Mouse (Mus musculus) left cerebral cortex, adult 2 months (tissue): ENCODE results near the gene Tsc22d1. TPM values are rescaled to one million over a fixed set of nuclear protein-coding genes. Genes with fewer than 3 reads are reported as not detected.

Experiments used
- DNase-seq, 2 experiments: peaks; one replicate each; pipeline ENCODE4 v3.0.0; 2021 to 2022; ENCODE audit warnings: low spot score in 2 of 2, mixed read lengths in 1 of 2; ENCODE audit errors: extremely low spot score in 1 of 2
- H3K27ac ChIP-seq: fragments of 200-600 bp; 2 replicates; pipeline ENCODE4 v1.8.1; 2022
- H3K4me3 ChIP-seq: fragments of 200-600 bp; 2 replicates; pipeline ENCODE4 v1.8.1; 2022
- CTCF ChIP-seq: fragments of 200-600 bp; IDR thresholded peaks from 2 replicates; pipeline ENCODE4 v1.8.1; 2022; ENCODE audit warnings: antibody characterized with exemption, mild to moderate bottlenecking, moderate library complexity
- intact Hi-C: fragments of 180-260 bp; cut with DNase I; formaldehyde crosslinking; loops from one replicate; pipeline ENCODE4 v1.15.1; 2025
- total RNA-seq, 2 experiments: library from RNA; stranded (reverse); gene quantifications; 2 replicates each; pipeline ENCODE4 v1.2.3; 2021

Gene Tsc22d1
- total RNA-seq, 2 experiments from 2014 or later, result 593 to 598 TPM

DNA sequence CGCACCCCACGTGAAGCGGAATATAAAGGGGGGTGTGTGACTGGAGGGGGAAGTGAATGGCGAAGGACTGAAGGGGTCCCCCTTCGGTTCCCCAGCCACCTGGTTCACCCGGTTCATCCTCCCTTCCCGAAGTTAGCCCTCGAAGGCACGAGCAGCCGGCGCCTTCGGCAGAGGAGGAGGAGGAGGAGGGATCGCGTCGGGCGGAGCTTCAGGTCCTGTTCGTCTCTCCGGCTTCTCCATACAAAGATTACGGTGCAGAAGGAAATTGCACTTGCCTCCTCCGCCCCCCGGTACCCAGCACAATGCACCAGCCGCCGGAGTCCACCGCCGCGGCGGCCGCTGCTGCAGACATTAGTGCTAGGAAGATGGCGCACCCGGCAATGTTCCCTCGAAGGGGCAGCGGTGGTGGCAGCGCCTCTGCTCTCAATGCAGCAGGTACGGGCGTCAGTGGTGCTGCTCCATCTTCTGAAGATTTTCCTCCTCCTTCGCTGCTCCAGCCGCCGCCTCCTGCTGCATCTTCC is 1.1 kb downstream of the Tsc22d1 start:
- DNase-seq, result peak; percentile 60 to 63
- peak overlapping the region; percentile 66 for H3K4me3 ChIP-seq
- no peak for TF ChIP-seq CTCF
- intact Hi-C loops, result loop anchor here (2.0 to 10.0 kb wide), 4 partner anchors 57 to 571 kb away; partner anchors contain the start of gene Tpt1
- H3K27ac ChIP-seq, result peak overlapping the region; percentile 96

DNA sequence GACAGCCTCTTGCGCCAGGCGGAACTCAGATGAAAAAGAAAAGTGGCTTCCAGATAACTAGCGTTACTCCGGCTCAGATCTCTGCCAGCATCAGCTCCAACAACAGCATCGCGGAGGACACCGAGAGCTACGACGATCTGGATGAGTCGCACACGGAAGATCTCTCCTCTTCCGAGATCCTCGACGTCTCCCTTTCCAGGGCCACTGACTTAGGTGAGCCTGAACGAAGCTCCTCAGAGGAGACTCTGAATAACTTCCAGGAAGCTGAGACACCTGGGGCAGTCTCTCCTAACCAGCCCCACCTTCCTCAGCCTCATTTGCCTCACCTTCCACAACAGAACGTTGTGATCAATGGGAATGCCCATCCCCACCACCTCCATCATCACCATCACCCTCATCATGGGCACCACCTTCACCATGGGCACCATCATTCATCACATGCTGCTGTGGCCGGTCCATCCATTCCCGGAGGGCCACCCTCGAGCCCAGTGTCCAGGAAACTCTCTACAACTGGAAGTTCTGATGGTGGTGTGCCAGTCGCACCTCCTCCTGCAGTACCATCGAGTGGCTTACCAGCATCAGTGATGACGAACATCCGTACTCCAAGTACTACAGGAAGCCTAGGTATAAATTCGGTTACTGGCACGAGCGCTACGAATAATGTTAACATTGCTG is 1.7 kb downstream of the Tsc22d1 start:
- no peak; the same call in 1 of the 2 replicates for TF ChIP-seq CTCF
- no peak for DNase-seq
- Histone ChIP-seq H3K27ac (peak overlapping the region; percentile 96), H3K4me3 (peak overlapping the region; percentile 66)
- intact Hi-C loops, result loop anchor here (2.0 to 10.0 kb wide), 4 partner anchors 56 to 572 kb away; partner anchors contain the start of gene Tpt1

DNA sequence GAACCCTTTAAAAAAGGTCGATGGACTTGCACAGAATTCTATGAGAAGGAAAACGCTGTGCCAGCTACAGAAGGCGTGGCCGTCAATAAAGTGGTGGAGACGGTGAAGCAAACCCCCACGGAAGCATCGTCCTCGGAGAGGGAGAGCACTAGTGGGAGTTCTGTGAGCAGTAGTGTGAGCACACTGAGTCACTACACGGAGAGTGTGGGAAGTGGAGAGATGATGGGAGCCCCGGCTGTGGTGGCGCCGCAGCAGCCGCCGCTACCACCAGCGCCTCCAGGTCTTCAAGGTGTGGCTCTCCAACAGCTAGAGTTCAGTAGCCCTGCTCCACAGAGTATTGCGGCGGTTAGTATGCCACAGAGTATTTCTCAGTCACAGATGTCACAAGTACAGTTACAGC is 2.6 kb downstream of the Tsc22d1 start:
- DNase-seq, result peak; percentile 43 to 44
- Histone ChIP-seq H3K4me3 (peak overlapping the region; percentile 66), H3K27ac (peak overlapping the region; percentile 53; the same call in 1 of the 2 replicates)
- intact Hi-C loops, result loop anchor here (2.0 to 10.0 kb wide), 4 partner anchors 55 to 573 kb away; partner anchors contain the start of gene Tpt1
- TF ChIP-seq CTCF, result no peak

DNA sequence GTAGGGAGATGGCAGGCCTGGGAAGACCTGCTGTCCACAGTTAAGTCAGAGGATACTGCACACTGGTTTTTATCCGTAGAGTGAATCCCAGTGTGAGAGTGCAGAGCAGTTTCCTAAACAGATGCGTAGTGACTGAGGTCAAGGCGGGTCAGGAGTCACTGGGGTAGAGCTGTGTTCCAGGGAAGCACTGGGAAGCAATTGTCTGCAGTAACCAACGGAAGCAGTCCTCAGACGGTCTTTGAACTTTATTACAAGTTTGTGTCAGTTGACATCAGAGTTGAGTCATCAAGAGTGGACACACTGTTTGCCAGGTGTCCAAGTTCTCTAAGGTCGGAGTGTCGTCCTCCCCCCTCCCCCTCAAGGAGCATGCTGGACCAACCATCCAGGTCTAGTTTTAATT is 6.0 kb downstream of the Tsc22d1 start:
- H3K4me3 ChIP-seq, result peak overlapping the region; percentile 40
- TF ChIP-seq CTCF, result no peak
- DNase-seq, result no peak
- intact Hi-C loops, result no loop called here
- H3K27ac ChIP-seq, result no peak overlapping the region

DNA sequence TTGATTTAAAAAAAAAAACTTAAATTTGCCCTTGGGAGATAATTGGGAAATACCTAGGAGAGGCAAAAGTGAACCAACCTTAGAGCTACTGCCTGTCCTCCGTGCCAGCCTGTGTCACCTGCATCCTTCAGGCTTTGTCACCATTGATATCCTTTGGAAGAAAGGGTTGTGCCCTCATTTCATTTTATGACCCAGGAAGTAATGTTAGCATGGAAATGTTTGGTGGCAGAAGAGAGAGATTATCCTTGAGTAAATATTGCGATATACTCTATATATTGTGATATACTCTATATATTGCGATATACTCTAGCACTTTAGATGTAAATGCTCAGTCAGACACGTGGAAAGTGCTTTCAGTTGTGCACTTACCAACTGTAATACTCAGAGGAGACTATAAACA is 6.4 kb downstream of the Tsc22d1 start:
- TF ChIP-seq CTCF, result no peak
- no peak for DNase-seq
- H3K4me3 ChIP-seq, result peak overlapping the region; percentile 40
- intact Hi-C loops, result no loop called here
- no peak overlapping the region for H3K27ac ChIP-seq

DNA sequence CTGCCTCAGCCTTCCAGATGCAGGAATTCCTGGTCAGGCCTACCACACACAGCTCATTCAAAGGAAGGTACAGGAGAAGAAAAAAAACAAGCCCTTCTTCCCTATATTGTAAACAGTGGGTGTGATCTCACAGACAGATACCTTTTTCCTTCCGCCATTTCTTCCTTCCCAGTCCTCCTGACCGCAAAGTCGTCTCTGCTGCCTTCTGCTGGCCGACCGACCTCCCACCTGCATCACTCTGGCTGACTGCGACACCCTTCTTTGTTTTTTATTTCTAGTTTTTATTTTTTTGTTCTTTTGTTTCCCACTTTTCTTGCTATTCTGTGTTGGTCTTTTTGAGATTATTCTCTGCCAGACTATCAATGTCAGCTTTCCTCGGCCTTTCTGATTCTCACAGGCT is 10.7 kb downstream of the Tsc22d1 start:
- H3K4me3 ChIP-seq, result no peak overlapping the region
- DNase-seq, result no peak
- peak; percentile 25 for TF ChIP-seq CTCF
- H3K27ac ChIP-seq, result no peak overlapping the region
- intact Hi-C loops, result no loop called here

DNA sequence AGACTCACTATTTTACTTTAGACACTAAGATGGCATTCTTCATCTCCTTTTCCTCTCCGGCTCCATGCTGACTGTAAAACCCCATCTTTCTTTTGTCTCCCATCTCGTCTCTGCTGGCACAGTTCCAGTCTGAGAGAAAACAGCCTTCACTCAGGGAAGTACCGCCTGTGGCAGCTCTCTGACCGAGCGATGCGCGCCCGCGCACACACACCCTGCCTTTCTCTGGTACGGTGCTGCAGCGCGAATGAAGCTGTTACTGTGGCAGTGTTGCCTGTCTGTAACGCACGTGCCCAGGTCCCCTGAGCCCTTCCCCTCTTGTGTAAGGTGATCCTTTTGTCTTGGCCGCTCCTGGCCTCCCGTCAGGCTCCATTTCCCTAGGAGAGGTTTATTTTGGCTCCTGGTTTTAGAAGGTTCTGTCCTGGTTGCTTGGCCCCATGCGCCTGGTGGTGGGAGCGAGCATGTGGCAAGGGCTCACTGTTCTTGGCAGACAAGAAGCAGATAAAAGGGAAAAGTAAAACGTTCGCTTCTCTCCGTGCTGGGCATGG is 11.3 kb downstream of the Tsc22d1 start:
- intact Hi-C loops, result no loop called here
- TF ChIP-seq CTCF, result no peak
- no peak for DNase-seq
- no peak overlapping the region for H3K4me3 ChIP-seq
- H3K27ac ChIP-seq, result no peak overlapping the region

DNA sequence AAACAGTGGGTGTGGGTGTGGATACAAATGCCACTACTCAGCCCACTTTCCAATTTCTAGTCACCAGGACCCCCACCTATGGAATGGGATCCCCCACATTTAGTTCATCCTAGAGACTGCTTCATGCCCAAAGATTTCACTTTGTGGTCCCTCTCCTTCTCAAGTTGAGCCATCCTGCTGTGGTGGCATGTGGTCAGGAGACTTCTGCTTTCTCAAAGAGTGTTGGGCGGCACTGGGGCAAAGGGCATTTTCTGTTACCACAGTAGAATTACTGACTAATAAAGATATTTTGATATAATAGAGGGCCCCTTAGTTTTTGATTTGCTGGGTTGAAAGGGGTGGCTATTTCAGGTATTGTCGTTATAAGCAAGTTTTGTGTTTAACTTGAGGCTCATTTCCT is 14.1 kb downstream of the Tsc22d1 start:
- DNase-seq, result no peak
- intact Hi-C loops, result no loop called here
- no peak overlapping the region for H3K27ac ChIP-seq
- no peak overlapping the region for H3K4me3 ChIP-seq
- TF ChIP-seq CTCF, result no peak

DNA sequence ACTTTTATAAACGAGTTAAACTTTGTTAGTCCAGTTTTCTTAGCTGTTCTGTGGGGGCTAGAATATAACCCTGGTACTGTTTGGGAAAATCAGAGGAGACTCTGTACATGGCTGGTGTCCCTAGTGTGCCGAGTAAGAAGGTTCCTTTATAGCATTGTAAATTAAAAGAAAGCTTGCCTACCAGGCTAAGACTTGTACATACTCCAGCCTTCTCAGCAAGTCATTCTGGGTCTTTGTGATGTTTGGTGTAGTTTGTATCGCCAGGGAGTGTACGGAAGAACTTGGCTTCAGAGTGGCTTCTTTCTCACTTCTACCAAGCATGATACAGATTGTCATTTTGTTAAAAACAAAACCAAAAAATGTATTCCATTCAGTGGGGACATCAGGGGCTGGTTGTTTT is 17.2 kb downstream of the Tsc22d1 start:
- H3K27ac ChIP-seq, result no peak overlapping the region
- H3K4me3 ChIP-seq, result no peak overlapping the region
- no peak for TF ChIP-seq CTCF
- intact Hi-C loops, result no loop called here
- DNase-seq, result no peak

DNA sequence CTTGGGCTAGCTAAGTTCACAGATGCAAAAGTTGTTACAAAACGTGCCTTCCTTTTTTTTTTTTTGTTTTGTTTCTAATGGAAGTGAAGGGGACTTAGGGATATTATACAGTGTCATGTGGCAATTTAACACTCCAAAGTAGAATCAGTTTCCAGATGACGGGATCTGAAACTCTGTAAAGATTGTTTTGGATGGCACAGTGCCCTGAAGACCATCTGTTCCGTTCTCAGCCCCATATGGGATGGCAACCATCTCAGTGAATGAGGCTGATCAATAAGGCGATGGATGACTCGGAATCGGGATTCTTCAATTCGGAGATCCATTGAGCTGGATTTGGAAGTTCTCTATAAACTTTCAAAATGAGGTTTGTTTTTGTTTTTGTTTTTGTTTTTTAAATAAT is 17.6 kb downstream of the Tsc22d1 start:
- no peak for DNase-seq
- intact Hi-C loops, result no loop called here
- no peak overlapping the region for H3K27ac ChIP-seq
- TF ChIP-seq CTCF, result no peak
- H3K4me3 ChIP-seq, result no peak overlapping the region

DNA sequence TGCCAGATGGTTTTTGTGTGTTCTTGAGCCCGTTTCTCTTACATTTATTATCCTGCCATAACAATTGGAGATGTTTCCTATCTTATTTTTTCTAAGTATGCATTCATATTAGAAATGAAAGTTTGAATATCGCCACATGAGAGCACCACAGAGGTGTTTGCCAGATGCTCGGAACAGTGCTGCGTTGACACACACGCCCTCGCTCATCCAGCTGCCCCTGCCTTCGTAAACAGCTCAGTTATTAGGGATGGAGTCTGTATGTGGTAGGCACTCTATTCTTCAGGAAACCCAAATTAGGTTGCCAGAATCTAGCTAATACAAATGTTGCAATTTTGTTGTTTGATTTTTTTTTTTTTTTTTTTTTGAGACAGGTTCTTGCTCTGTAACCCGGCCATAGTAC is 18.1 kb downstream of the Tsc22d1 start:
- Histone ChIP-seq H3K4me3 (no peak overlapping the region), H3K27ac (no peak overlapping the region)
- no peak for DNase-seq
- TF ChIP-seq CTCF, result no peak
- intact Hi-C loops, result no loop called here

DNA sequence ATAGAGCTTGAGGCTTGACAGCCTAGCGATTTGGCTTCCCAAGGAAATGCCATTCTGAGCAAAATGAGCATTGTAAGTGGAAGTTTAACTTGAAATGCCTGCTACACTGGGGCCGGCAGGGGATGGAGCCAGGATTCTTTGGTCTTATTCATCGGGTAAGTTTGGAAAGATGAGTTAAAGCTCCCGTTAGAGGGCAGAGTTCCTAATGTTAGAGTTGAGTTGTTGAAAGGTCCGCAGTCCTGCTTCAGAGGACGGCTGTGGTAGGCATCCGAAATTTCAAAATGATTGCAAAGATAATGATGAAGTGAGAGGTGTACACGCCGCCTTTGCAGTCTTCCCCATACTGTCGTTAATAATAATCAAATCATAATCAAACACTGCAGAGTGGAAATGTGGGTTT is 27.4 kb downstream of the Tsc22d1 start:
- no peak for DNase-seq
- no peak overlapping the region for H3K27ac ChIP-seq
- no peak overlapping the region for H3K4me3 ChIP-seq
- no peak for TF ChIP-seq CTCF
- intact Hi-C loops, result no loop called here
